Mouse (Mus musculus): ENCODE measurements around the gene Slc35f2.

DNA sequence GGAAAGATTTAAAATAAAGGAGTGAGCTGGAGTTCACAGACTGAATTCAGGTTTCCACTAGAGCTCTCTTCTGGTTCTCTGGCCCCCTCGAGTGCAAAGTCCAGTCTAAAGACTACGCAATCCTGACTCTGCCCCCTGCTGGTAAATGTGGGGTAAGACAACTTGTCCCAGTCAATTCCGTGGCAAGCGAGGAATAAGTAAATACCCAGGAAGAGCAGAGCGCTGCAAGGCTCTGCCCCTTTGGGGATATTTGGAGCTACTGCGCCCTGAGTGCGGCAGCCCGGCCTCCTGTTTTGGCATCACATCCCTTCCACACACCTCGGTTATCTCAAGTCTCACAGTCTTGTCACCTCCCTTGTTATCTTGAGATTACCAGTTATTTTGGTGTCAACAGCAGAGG lies 54.0 kb downstream of the Slc35f2 start:
- TF ChIP-seq CTCF (IDR thresholded peaks at IDR 0.05; ENCODE audit: low read depth, low read length) (peak; percentile 31; the same call in 1 of the 2 replicates), GATA1 (IDR thresholded peaks at IDR 0.05; ENCODE audit: borderline replicate concordance, low read length) (no peak), TAL1 (conservative IDR thresholded peaks at IDR 0.05; ENCODE audit: low read depth, low read length) (no peak)
